Mouse (Mus musculus) lung, postnatal 0 days (tissue): ENCODE measurements around the gene Lig3. TPM values are rescaled to one million over a fixed set of nuclear protein-coding genes. Genes with fewer than 3 reads are reported as not detected.
A peak's percentile ranks its signal among the peaks of the same experiment; 100 is the strongest.

Experiments used
- ATAC-seq: fragments of 200-750 bp; cut with Nextera tagmentation; 2 replicates; pipeline ENCODE4 v1.8.0; 2017; ENCODE audit warnings: moderate library complexity
- DNase-seq: peaks from one replicate; pipeline ENCODE4 v3.0.0-alpha.2; 2016; ENCODE audit warnings: low spot score
- H3K27ac ChIP-seq: fragments of 300-500 bp; sonication (generic); 2 replicates; pipeline ENCODE4 v1.5.1; 2014; ENCODE audit warnings: antibody characterized with exemption, mild to moderate bottlenecking, low read length, mixed read lengths
- H3K27me3 ChIP-seq: fragments of 300-500 bp; sonication (generic); replicated peaks from 2 replicates; pipeline ENCODE4 v1.6.1; 2014; ENCODE audit warnings: low read length, mixed read lengths; ENCODE audit not compliant: insufficient read depth
- H3K36me3 ChIP-seq: fragments of 300-500 bp; sonication (generic); 2 replicates; pipeline ENCODE4 v1.6.1; 2014; ENCODE audit warnings: low read length, mixed read lengths; ENCODE audit not compliant: insufficient read depth
- H3K4me1 ChIP-seq: fragments of 300-500 bp; sonication (generic); 2 replicates; pipeline ENCODE4 v1.6.1; 2014; ENCODE audit warnings: antibody characterized with exemption, low read depth, low read length, mixed read lengths; ENCODE audit not compliant: insufficient read depth
- H3K4me2 ChIP-seq: fragments of 300-500 bp; sonication (generic); replicated peaks from 2 replicates; pipeline ENCODE4 v1.6.1; 2014; ENCODE audit warnings: low read depth, mild to moderate bottlenecking, low read length, moderate library complexity, mixed read lengths
- H3K4me3 ChIP-seq: fragments of 300-500 bp; sonication (generic); 2 replicates; pipeline ENCODE4 v1.5.1; 2014; ENCODE audit warnings: low read depth, low read length
- H3K9ac ChIP-seq: fragments of 300-500 bp; sonication (generic); replicated peaks from 2 replicates; pipeline ENCODE4 v1.6.1; 2014; ENCODE audit warnings: low read depth, mild to moderate bottlenecking
- H3K9me3 ChIP-seq: fragments of 300-500 bp; sonication (generic); 2 replicates; pipeline ENCODE4 v1.6.1; 2016; ENCODE audit warnings: low read length, mixed read lengths
- CTCF ChIP-seq: IDR thresholded peaks from 2 replicates; pipeline ENCODE4 v1.5.1; 2016; ENCODE audit warnings: antibody characterized with exemption, mild to moderate bottlenecking
- EP300 ChIP-seq: IDR thresholded peaks from 2 replicates; pipeline ENCODE4 v1.6.1; 2016; ENCODE audit warnings: antibody characterized with exemption, mild to moderate bottlenecking, control low read depth
- WGBS: fragments of 180-500 bp; shearing (Covaris S2); extraction: QIAGEN DNeasy Blood & Tissue Kit; methylation state at CpG from one replicate; pipeline ENCODE4 v1.1.7; 2014; 5-methylcytosine and 5-hydroxymethylcytosine counted together
- polyA plus RNA-seq: library from polyadenylated mRNA; unstranded; fragments of >200 nt; fragmentation: Nextera tagmentation; extraction: Ambion mirVana; gene quantifications from 2 replicates; pipeline ENCODE4 v1.2.1, GENCODE M21; 2015

Lig3 gene
- polyA plus RNA-seq, 1 experiment from 2014 or later, result 10.9 TPM

GRCm38 (mm10) chr11:82782197-82782596 is 1.3 kb downstream of the Lig3 start:
- peak overlapping the region; percentile 95 for H3K4me3 ChIP-seq
- ATAC-seq (no peak), DNase-seq (no peak)
- 39% methylated on average over 6 of the region's 6 CpGs for WGBS
- no peaks in the 10 kb centered on the region for H3K9me3 ChIP-seq
- H3K4me1 ChIP-seq, result peaks cover 8% of the 10 kb centered on the region; the same call in 1 of the 2 replicates
- TF ChIP-seq EP300, result no peak
- TF ChIP-seq CTCF, result no peak
- H3K4me2 ChIP-seq, result peak overlapping the region; percentile 62
- peak overlapping the region; percentile 96 for H3K27ac ChIP-seq
- H3K27me3 ChIP-seq, result no peaks in the 10 kb centered on the region
- no peaks in the 10 kb centered on the region for H3K36me3 ChIP-seq
- H3K9ac ChIP-seq, result peak overlapping the region; percentile 96; the same call in 1 of the 2 replicates

DNA sequence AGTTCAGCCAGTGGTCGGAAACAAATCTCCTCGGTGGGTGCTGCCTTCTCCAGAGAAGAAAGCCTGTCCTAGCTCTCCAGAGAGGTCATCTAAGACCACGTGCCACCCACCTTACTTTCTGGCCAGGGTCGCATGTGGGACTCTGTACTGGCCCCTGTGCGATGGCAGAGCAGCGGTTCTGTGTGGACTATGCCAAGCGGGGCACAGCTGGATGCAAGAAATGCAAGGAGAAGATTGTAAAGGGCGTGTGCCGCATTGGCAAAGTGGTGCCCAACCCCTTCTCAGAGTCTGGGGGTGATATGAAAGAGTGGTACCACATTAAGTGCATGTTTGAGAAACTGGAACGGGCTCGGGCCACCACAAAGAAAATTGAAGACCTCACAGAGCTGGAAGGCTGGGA is 2.5 kb downstream of the Lig3 start:
- Histone ChIP-seq H3K36me3 (peaks cover under 1% of the 10 kb centered on the region; the same call in 1 of the 2 replicates), H3K9ac (no peak overlapping the region), H3K4me1 (peaks cover 8% of the 10 kb centered on the region; the same call in 1 of the 2 replicates), H3K4me3 (no peak overlapping the region), H3K27ac (no peak overlapping the region), H3K4me2 (no peak overlapping the region), H3K9me3 (no peaks in the 10 kb centered on the region), H3K27me3 (no peaks in the 10 kb centered on the region)
- TF ChIP-seq EP300, result no peak
- TF ChIP-seq CTCF, result no peak
- ATAC-seq, result no peak
- WGBS, result 77% methylated on average over 11 of the region's 11 CpGs
- DNase-seq, result no peak

GRCm38 (mm10) chr11:82806656-82807055 is 25.7 kb downstream of the Lig3 start:
- no peak overlapping the region for H3K4me2 ChIP-seq
- H3K9me3 ChIP-seq, result no peaks in the 10 kb centered on the region
- H3K27ac ChIP-seq, result no peak overlapping the region
- no peak overlapping the region for H3K4me3 ChIP-seq
- H3K4me1 ChIP-seq, result no peaks in the 10 kb centered on the region
- DNase-seq (no peak), ATAC-seq (no peak)
- WGBS, result 40% methylated on average over 3 of the region's 3 CpGs
- H3K36me3 ChIP-seq, result peaks cover 18% of the 10 kb centered on the region; the same call in 1 of the 2 replicates
- TF ChIP-seq CTCF, result no peak
- no peak for TF ChIP-seq EP300
- H3K9ac ChIP-seq, result no peak overlapping the region
- no peaks in the 10 kb centered on the region for H3K27me3 ChIP-seq

DNA sequence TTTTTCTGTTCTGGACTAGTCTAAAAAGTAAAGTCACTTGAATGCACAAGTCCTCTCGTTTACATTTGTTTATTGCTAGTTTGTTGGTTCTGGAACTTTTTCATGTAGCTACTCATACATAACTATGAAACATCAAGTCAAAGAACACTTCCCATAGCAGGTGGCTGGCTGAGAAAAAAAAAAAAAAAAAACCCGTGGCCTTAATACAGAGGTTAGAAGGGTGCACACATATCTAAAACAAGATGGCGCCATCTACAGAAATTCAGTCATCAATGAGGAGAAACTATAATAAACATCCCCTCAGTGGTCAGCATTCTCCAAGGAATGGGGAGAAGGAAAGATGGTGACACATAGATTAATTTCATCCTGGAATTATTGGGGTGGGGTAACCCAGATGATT is 26.5 kb downstream of the Lig3 start:
- no peaks in the 10 kb centered on the region for H3K4me1 ChIP-seq
- H3K4me2 ChIP-seq, result no peak overlapping the region
- no peak overlapping the region for H3K4me3 ChIP-seq
- DNase-seq, result no peak
- H3K9ac ChIP-seq, result no peak overlapping the region
- H3K36me3 ChIP-seq, result peaks cover 15% of the 10 kb centered on the region; the same call in 1 of the 2 replicates
- H3K9me3 ChIP-seq, result no peaks in the 10 kb centered on the region
- ATAC-seq, result no peak
- WGBS, result 55% methylated on average over 3 of the region's 3 CpGs
- H3K27ac ChIP-seq, result no peak overlapping the region
- no peaks in the 10 kb centered on the region for H3K27me3 ChIP-seq
- TF ChIP-seq EP300 (no peak), CTCF (no peak)

DNA sequence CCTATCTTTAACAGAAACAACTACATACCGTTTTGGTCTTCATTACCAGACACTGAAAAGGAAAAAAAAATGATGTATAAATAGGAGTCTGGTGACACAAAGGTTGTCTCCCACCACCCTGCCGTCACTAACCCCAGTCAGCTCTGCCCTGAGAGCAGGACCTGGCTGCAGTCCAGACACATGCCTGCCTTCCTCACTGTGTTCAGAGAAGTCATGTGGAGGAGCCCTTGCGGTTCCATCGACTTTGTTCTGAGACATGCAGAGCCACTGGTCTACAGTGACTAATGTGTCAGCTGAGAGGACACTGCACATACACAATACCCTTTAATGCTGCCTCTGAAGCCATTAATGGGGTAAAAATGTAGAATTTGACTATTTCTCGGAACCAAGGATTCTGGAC is 27.6 kb downstream of the Lig3 start:
- 0 out of 2 replicates have a peak, but pooled peaks cover 17% of the 10 kb centered on the region for H3K36me3 ChIP-seq
- H3K9me3 ChIP-seq, result no peaks in the 10 kb centered on the region
- H3K27ac ChIP-seq, result no peak overlapping the region
- no peak for DNase-seq
- no peak for ATAC-seq
- no peak for TF ChIP-seq CTCF
- no peak for TF ChIP-seq EP300
- H3K27me3 ChIP-seq, result no peaks in the 10 kb centered on the region
- H3K4me2 ChIP-seq, result no peak overlapping the region
- 63% methylated on average over 5 of the region's 5 CpGs for WGBS
- no peak overlapping the region for H3K4me3 ChIP-seq
- no peak overlapping the region for H3K9ac ChIP-seq
- no peaks in the 10 kb centered on the region for H3K4me1 ChIP-seq

DNA sequence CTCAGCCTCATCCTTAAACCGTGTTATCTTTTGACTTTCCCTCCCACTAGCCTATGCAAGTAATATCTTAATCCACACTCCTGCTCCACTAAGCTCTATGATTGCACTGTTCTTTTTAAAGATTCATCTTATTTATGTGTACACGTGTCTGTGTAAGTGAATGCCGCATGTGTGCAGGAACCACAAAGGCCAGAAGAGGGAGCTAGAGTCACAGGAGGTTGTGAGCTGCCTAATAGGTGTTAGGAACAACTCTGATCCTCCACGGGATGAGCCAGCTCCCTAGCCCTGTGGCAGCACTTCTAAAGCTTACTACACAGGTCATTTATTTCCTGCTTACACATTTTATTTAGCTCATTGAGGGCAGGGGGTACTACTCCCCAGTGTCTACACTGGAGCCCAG is 38.4 kb downstream of the Lig3 start:
- 49% methylated on average over 4 of the region's 4 CpGs for WGBS
- H3K9ac ChIP-seq, result no peak overlapping the region
- H3K4me3 ChIP-seq, result no peak overlapping the region
- H3K36me3 ChIP-seq, result no peaks in the 10 kb centered on the region
- no peak overlapping the region for H3K4me2 ChIP-seq
- H3K9me3 ChIP-seq, result no peaks in the 10 kb centered on the region
- peak; percentile 54 for DNase-seq
- no peak overlapping the region for H3K27ac ChIP-seq
- ATAC-seq, result no peak
- TF ChIP-seq CTCF (peak; percentile 79), EP300 (no peak)
- H3K27me3 ChIP-seq, result no peaks in the 10 kb centered on the region
- no peaks in the 10 kb centered on the region for H3K4me1 ChIP-seq
